Comparison of ENCODE assay signal across 23 mouse cellular contexts in genomic region chr6:142925374-142925773, GRCm38 (mm10). TPM values are rescaled to one million over a fixed set of nuclear protein-coding genes. Genes with fewer than 3 reads are reported as not detected.
A peak's percentile ranks its signal among the peaks of the same experiment; 100 is the strongest.
DNase-seq lines count a peak whose midpoint lies in the region; ATAC-seq and TF ChIP-seq lines count a peak whose summit lies in the region.
"Had no signal": no experiment of that assay in that cellular context is flagged by ENCODE, and none has a peak within 500 bp of the region (broad histone marks: within the 10 kb centered on the region; RNA-seq: fewer than 3 reads in every experiment).

No protein-coding gene starts in this region.

- no peak overlapping the region for H3K27ac ChIP-seq in midbrain, embryonic 13.5 days
- H3K27ac ChIP-seq in midbrain, postnatal 0 days (ENCODE audit: low read depth, low read length) = no peak overlapping the region
- H3K27ac ChIP-seq in cerebellum, adult 2 months (ENCODE audit: insufficient read depth, low read length) = peak overlapping the region; percentile 82
- H3K27ac ChIP-seq: embryonic facial prominence, embryonic 13.5 days; kidney, embryonic 15.5 days; limb, embryonic 12.5 days; liver, embryonic 12.5 days; neural tube, embryonic 13.5 days had no signal

- 90% methylated on average over 3 of the region's 3 CpGs for WGBS in midbrain, embryonic 13.5 days
- 85% methylated on average over 3 of the region's 3 CpGs for WGBS in midbrain, postnatal 0 days
- WGBS in cerebellum, adult 2 months = 10% methylated on average over 3 of the region's 3 CpGs

- ATAC-seq in midbrain, embryonic 13.5 days = peak; percentile 43; the same call in 1 of the 2 replicates
- ATAC-seq in midbrain, postnatal 0 days (ENCODE audit: low FRiP score) = no peak
- ATAC-seq: intestine, postnatal 0 days; liver, embryonic 12.5 days had no signal

- TF ChIP-seq CTCF in midbrain, postnatal 0 days (IDR thresholded peaks at IDR 0.05) = no peak
- no peak for TF ChIP-seq CTCF in cerebellum, adult 2 months (IDR thresholded peaks at IDR 0.05; ENCODE audit: borderline replicate concordance, insufficient read depth, low read depth, low read length)

- no peaks in the 10 kb centered on the region for H3K27me3 ChIP-seq in midbrain, embryonic 13.5 days
- H3K27me3 ChIP-seq in midbrain, postnatal 0 days (ENCODE audit: insufficient read depth, low read length) = no peaks in the 10 kb centered on the region
- no peaks in the 10 kb centered on the region for H3K27me3 ChIP-seq in cerebellum, adult 2 months (ENCODE audit: control insufficient read depth, insufficient read depth, low read length)
- H3K27me3 ChIP-seq: embryonic facial prominence, embryonic 13.5 days; forebrain, embryonic 15.5 days; kidney, embryonic 15.5 days; limb, embryonic 12.5 days; liver, embryonic 12.5 days; neural tube, embryonic 13.5 days had no signal

- no peak overlapping the region for H3K9ac ChIP-seq in midbrain, embryonic 13.5 days (replicated peaks)
- H3K9ac ChIP-seq in midbrain, postnatal 0 days (replicated peaks; ENCODE audit: low read length, poor library complexity, severe bottlenecking) = no peak overlapping the region
- H3K9ac ChIP-seq: embryonic facial prominence, embryonic 13.5 days; forebrain, embryonic 15.5 days; hindbrain, embryonic 14.5 days; kidney, embryonic 15.5 days; limb, embryonic 12.5 days; liver, embryonic 12.5 days; lung, embryonic 14.5 days; neural tube, embryonic 13.5 days had no signal

- no peak for DNase-seq in midbrain, postnatal 0 days (ENCODE audit: low spot score)
- DNase-seq in T-cell, adult 2 months (ENCODE audit: low spot score) = peak; percentile 41
- DNase-seq in cerebellum, adult 2 months = peak; percentile 72 to 86
- DNase-seq in naive thymus-derived CD4-positive, alpha-beta T cell, adult 2 months (ENCODE audit: low read depth) = peak; percentile 46
- no peak for DNase-seq in adrenal gland, adult 8-10 months
- DNase-seq in embryo, embryonic 10 days (ENCODE audit: low spot score) = no peak
- DNase-seq: adrenal gland, postnatal 36 days; B cell, adult 2 months; gastrocnemius, postnatal 25 days; heart, postnatal 10 days; lung, embryonic 14.5 days; lung, postnatal 4 days; right cerebral cortex, adult 18-20 months had no signal

- no peaks in the 10 kb centered on the region for H3K9me3 ChIP-seq in midbrain, embryonic 13.5 days
- no peaks in the 10 kb centered on the region for H3K9me3 ChIP-seq in midbrain, postnatal 0 days (ENCODE audit: low read length)
- H3K9me3 ChIP-seq: embryonic facial prominence, embryonic 13.5 days; forebrain, embryonic 15.5 days; kidney, embryonic 15.5 days; limb, embryonic 12.5 days; liver, embryonic 12.5 days; neural tube, embryonic 13.5 days had no signal

- H3K4me2 ChIP-seq in midbrain, embryonic 13.5 days (replicated peaks) = no peak overlapping the region
- no peak overlapping the region for H3K4me2 ChIP-seq in midbrain, postnatal 0 days (ENCODE audit: low read depth, low read length, poor library complexity, severe bottlenecking)
- H3K4me2 ChIP-seq: embryonic facial prominence, embryonic 13.5 days; forebrain, embryonic 15.5 days; heart, embryonic 11.5 days; hindbrain, embryonic 14.5 days; kidney, embryonic 15.5 days; limb, embryonic 12.5 days; liver, embryonic 12.5 days; lung, embryonic 14.5 days; neural tube, embryonic 13.5 days had no signal

- no peaks in the 10 kb centered on the region for H3K36me3 ChIP-seq in midbrain, embryonic 13.5 days
- no peaks in the 10 kb centered on the region for H3K36me3 ChIP-seq in midbrain, postnatal 0 days (ENCODE audit: insufficient read depth, low read length)
- H3K36me3 ChIP-seq: embryonic facial prominence, embryonic 13.5 days; forebrain, embryonic 15.5 days; kidney, embryonic 15.5 days; limb, embryonic 12.5 days; liver, embryonic 12.5 days; neural tube, embryonic 13.5 days had no signal

- 0 out of 2 replicates have a peak, but pooled peaks have one; percentile 13 for TF ChIP-seq POLR2A in cerebellum, adult 2 months (IDR thresholded peaks at IDR 0.05; ENCODE audit: borderline replicate concordance, insufficient read depth, low read length)

- no peak overlapping the region for H3K4me3 ChIP-seq in midbrain, embryonic 13.5 days (replicated peaks)
- no peak overlapping the region for H3K4me3 ChIP-seq in midbrain, postnatal 0 days (ENCODE audit: low read depth, low read length)
- no peak overlapping the region for H3K4me3 ChIP-seq in cerebellum, adult 2 months (replicated peaks; ENCODE audit: insufficient read depth, low read depth, low read length)
- H3K4me3 ChIP-seq: embryonic facial prominence, embryonic 13.5 days; forebrain, embryonic 15.5 days; kidney, embryonic 15.5 days; limb, embryonic 12.5 days; liver, embryonic 12.5 days; neural tube, embryonic 13.5 days had no signal

- peaks cover 13% of the 10 kb centered on the region for H3K4me1 ChIP-seq in midbrain, embryonic 13.5 days (replicated peaks)
- H3K4me1 ChIP-seq in midbrain, postnatal 0 days (ENCODE audit: insufficient read depth, low read length) = peaks cover 4% of the 10 kb centered on the region; the same call in 1 of the 2 replicates
- H3K4me1 ChIP-seq in cerebellum, adult 2 months (ENCODE audit: control insufficient read depth, insufficient read depth, low read length) = peaks cover 35% of the 10 kb centered on the region
- H3K4me1 ChIP-seq: embryonic facial prominence, embryonic 13.5 days; kidney, embryonic 15.5 days; limb, embryonic 12.5 days; liver, embryonic 12.5 days had no signal

RNA-seq across cellular contexts. Expression of gene St8sia1, which starts 38.9 kb away (rescaled TPM):
- 8.0 and 8.4 TPM in 2 replicates for polyA plus RNA-seq in midbrain, embryonic 13.5 days (2015; fragmentation: Nextera tagmentation; extraction: Ambion mirVana)
- 17.7 and 25.3 TPM in 2 replicates for total RNA-seq in midbrain, postnatal 0 days (2014; rRNA removed)
- polyA plus RNA-seq in midbrain, postnatal 0 days (2015; fragmentation: Nextera tagmentation; extraction: Ambion mirVana) = 4.0 and 4.5 TPM in 2 replicates
- 22.2 and 22.6 TPM in 2 replicates for polyA plus RNA-seq in cerebellum, adult 2 months (2012; rRNA removed)
- total RNA-seq in adrenal gland, adult 8-10 months (2022) = 1 to 10 TPM in 3 of 4 experiments, under 1 TPM in 1; 0.87 to 3.1 (median 2.2) TPM

Comparison
In these comparisons a context has a peak if more than half of its experiments do, and no peak if none do; other contexts are left out.
1. DNase-seq: peak in T-cell, adult 2 months (single experiment), cerebellum, adult 2 months (2 of 2) and naive thymus-derived CD4-positive, alpha-beta T cell, adult 2 months (single experiment); none in midbrain, postnatal 0 days (single experiment), adrenal gland, adult 8-10 months (single experiment) and embryo, embryonic 10 days (single experiment).